Mouse (Mus musculus) lung, postnatal 10 days (tissue): ENCODE data around the gene Nxn.
"Not testable (repeated sequence)": the region's sequence is repeated elsewhere in the genome, so short reads cannot be mapped to it uniquely, and the experiment has no call there.

ENCODE experiments used
- DNase-seq: peaks from one replicate; pipeline ENCODE4 v3.0.0; 2021

Gene Nxn

DNA sequence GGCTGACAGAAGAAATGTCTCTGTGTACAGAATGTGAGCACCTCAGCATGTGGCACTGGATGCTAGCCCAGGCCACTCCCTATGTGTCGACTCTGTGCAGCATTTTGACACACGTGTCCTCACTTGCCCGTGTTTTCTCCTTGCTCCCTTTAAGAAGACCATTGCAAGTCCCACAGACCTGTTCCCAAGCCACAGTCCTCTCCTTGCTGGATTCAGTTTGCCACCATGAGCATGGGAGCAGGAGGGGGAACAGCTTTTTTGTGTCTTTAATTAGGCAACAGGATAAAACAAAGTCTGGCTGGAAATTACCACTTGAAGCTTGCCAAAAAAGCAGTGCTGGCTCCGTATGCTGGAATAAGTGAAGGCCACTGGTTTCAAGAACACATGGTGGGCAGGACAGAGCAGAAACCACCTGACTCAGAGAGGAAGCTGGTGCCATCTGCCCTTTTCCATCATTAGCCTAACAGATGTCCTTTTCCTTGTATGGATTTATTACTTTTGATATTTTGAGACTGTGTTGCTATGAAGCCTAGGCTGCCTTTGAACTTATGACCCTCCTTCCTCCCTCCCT, 143.4 kb downstream of the Nxn start:
- DNase-seq, result peak; percentile 27

DNA sequence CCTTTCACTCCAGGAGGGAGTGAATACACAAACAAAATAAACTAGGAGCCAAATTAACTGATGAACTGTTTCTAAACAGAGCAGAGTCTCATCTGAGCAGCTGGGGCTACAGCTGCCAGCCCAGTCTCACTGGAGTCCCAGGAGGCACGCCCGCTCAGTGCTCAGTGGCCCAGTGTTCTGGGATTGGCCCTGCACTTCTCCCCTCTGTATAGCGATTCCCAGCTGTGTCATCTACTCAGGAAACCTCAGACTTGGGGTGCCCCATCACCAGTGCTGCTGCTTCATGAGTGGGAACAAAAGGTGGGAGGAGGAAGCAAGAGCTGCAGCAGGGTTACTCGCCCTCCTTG, 145.0 kb downstream of the Nxn start:
- DNase-seq, result peak; percentile 41

DNA sequence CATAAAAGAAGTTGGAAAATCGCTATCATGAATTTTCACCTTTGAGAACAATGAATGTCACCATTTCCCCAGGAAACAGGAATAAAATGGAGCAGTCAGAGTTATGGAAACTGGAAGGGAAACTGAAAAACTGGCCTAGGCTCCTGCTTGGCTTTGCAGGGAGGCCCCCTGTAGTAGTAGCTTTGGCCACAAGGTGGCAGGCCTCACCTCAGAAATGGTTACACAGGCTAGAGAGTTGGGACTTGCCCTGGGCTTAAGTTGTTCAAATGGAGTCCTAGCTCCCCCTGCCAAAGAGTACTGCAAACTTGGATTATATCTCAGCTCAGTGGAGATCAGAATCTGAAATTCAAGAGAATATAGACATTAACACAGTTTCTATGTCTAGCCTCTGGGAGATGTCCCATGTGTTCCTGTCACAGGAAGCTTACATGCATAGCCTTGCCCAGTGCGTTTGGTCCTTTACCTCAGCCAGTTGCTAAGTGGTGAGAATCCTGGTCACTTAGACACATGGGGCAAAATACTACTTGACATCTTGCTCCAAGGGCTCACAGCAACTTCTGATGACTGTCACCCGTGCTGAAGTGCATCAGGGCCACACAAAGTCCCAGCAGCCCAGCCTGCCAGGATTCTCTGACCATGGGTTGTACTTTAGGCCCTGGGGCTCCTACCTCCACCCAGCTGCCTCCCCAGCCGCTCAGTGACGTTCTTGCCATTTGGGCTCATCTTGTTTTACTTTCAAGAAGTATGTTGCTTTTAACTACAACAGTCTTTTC, 145.6 kb downstream of the Nxn start:
- peak; percentile 93 for DNase-seq

DNA sequence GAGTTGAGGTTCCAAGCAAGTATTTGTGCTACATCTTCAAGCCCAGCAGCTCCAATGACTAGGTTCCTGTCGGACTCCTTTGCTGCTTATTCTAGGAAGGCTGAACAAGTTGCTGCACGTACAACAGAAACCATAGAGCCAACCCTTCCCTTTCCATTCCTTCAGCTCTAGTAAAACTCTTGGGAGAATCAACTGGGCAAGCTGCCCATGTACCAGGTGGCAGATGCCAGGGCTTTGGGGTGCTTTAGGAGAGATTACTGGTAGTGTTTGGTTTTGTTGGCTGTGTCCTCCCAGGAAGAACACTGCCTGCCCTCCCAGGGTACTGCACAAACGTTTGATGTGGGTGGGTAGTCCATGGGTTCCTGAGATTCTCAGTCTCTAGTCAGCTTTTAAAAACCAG, 146.9 kb downstream of the Nxn start:
- DNase-seq, result no peak

DNA sequence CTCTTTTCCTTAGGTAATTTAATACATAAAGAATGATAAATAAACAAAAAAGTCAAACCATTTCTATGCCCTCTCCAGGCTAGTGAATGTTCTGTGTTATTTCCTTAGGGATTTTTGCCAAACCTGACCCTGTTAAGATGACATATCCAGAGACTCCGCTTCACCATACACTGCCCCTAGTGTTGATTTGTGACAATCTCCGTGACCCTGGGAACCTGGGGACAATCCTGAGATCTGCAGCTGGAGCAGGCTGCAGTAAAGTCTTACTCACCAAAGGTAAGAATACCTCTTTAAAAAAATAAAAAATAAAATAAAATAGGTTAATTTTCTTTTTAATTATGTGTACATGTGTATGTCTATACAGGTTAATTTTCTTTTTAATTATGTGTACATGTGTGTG, 151.7 kb downstream of the Nxn start:
- DNase-seq, result no peak

DNA sequence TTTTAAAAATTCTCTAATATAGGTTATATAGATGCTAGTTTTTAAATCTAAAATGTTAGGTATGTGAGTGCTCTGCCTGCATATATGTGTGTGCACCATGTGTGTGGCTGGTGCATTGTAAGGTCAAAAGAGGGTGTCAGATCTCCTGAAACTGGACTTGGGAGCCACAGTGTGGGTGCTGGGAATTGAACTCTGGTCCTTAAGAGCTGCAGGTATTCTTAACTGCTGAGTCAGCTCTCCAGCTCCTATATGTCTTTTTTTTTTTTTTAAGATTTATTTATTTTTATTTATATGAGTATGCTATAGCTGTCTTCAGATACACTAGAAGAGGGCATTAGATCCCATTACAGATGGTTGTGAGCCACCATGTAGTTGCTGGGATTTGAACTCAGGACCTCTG, 152.5 kb downstream of the Nxn start:
- no peak for DNase-seq

DNA sequence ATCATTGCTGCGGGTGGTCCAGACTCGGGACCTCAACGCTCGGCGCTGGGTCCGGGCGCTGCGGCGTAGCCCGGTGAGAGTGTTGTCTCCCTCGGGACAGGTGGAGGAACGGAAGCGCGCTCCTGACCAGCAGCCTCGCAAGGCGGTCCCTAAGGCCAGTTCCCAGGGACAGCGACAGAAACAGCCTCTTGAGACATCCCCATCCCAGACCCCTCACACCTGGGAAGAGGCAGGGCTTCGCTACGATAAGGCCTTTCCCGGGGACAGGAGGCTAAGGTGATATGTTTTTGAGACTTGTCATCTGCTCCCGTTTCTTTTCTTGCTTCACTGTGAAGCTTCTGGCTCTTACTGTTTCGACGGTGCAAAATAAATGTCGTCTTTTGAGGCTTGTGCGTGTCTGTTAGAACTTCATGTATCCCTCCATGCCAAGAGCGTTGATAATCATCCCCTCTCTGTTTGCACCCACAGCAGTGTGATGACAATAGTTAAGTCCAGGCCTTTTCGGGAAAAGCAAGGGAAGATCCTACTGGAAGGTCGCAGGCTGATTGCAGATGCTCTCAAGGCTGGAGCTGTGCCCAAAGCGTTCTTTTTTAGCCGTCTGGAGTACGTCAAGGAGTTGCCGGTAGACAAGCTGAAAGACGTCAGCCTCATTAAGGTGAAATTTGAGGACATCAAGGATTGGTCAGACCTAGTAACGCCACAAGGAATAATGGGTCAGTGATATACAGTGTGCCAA, 155.0 kb downstream of the Nxn start:
- DNase-seq, result no peak

DNA sequence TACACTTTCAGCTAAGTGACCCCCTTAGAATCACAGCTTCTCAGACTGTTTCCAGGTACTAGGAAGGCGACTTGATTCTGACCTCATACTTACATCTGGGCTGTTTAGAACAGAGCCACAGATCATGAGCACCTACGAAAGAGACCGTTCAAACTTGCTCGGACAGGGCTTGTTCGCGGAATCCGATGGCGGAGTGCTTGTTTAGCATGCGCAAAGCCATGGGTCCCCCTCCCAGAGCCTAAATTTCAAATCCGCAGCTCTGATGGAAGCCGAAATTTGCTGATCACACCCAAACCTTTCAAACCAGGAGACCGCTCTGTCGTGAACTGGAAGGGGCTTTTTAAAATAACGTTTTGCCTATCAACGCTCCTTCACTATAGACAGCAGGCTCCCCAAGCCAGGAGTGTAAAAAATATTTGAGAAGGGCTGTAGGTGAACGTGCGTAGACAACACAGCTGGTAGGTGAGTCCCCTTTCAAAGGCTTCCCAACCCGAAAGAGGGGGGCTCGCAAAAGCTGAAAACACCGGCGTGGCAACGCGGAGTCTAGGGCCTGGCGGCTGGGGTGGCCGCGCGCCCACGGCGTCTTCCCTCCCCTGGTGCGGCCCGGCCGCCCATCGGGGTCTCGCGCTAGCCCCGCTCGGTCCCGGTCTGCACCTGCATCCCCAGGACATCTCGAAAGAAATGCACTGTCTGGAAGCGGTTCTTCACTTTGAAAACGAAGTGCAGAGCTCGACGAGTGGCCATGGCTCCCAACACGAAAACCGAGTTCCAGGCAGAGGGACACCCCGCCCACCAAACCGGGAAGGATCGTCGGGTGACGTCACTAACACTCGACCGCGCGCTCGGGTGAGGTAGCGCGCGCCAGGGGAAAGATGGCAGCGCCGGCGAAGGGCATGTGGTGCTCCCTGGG, 155.8 kb downstream of the Nxn start, which contains the start of the genes Mrm3 and Glod4:
Mrm3 (plus strand) TSS at position 815 of the 910 bp plus-strand sequence.
Glod4 (minus strand) TSS at position 825 of the 910 bp plus-strand sequence.
- peak; percentile 96 for DNase-seq

DNA sequence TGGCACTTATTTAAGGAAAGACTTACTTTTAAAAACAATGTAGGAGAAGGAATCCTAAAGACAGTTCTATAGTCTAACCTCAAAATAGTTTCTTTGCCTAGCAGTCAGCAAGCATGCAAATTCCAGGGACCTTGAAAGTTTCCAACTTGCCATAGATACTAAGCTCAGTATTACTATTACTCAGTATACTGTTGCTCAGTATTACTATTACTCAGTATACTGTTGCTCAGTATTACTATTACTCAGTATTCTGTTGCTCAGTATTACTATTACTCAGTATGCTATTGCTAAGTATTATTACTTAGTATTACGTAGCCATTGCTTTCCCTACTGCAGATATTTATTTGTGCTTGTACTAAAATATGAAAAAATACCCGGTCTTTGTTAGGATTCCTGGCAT, 159.2 kb downstream of the Nxn start:
- no peak for DNase-seq

DNA sequence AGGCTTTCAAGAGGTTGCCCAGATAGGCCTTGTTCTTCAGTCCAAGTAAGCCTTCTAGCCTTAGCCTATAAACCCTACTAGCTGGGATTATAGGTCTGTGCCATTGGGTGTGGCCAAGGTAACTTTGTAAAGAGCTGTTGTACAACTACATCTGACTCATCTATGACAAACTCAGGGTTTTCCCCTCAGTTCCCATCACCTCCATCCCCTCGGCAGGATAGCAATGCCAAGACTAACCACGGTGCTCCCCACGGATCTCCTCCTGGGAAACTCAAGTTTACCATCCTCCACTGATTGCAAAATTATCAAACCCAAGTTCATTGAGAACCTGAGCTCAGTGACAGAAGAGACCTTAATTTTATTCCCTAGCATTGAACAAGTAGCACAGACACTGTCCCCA, 162.8 kb downstream of the Nxn start:
- DNase-seq, result no peak

DNA sequence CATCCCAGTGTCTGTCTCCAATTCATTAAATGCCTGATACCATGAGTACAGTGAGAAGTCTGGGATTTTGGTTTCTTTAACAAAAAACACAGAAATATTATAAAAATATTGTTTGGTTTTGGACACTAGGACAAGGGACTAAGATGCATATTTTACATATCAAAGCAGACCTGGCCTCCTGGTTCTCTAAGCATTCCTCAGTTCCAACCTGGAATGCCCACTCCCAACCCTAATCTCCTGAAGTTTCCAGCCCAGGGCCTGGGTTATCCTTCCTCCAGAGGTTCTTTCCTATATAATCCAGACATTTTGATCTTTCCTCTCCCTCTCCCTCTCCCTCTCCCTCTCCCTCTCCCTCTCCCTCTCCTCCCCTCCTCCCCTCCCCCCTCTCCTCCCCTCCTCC, 173.9 kb downstream of the Nxn start:
- no peak for DNase-seq

DNA sequence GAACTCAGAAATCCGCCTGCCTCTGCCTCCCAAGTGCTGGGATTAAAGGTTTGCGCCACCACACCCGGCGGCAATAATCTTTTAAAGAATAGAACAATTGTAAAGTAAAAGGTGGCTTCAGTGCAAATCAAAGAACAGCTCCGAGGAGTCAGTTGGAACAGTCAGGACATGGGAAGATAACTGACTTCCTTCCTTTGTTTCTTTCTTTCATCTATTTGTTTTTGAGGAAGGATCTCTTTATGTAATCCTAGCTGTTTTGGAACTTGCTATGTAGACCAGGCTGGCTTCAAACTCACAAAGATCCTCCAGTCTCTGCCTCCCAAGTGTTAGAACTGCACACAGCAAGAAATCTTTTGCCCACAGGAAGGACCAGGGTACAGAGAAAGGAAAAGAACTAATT, 174.3 kb downstream of the Nxn start:
- no peak for DNase-seq

DNA sequence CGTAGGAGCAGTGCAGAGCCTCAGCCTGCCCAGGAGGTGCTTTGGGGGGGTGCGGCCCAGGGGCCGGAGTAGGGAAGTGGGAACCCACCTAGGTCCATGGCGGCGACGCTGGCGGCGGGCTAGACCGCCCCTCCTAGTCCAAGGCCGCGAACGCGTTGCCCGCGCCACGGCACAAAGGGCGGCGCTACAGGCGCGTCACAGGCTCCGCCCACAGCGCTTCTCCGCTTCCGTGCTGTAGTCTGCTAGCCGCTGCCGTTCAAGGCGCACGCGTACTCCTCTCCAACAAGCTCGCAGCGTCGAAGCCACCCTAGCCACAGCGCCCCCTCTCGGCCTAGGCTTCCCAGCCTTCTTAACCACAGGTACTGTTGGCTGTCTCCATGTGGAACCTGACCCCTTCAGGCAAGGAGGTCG, 181.5 kb downstream of the Nxn start, which contains the start of the genes Dbil5 and Gemin4:
Dbil5 (plus strand) TSS at position 219 of the 411 bp plus-strand sequence.
Gemin4 (minus strand) TSS at position 275 of the 411 bp plus-strand sequence.
- peak; percentile 98 for DNase-seq

DNA sequence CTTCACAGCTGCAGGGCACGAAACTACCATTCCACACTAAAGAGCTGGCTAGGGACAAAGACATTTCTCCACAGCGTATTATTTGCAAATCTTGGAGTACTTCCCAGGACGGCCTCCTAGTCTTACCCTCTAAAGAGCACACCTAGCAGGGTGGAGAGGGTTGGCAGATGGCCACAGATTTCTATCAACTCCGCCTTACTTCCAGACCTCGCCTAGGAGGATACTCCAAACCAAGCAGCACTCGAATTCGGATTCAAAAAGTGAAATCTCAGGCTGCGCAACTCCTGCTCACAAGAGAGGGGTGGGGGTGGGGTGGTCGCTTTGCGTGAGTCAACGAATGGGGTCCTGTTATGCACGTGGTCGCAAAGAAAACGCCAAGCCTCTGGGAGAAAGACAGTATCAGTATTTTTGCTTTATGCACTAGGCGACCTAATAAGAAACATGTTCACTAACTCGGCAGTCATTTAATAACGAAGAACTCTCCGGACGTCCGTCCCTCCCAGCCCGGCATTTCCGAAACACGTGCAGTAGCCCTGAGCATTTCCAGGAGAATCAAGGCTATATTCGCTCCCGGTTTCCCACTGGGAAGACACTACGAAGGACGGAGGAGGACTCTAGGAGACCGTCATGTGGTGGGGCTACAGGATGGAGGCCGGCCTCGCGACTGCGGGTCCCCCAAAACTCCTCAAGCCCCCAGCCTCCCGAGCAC, 182.1 kb downstream of the Nxn start:
- peak; percentile 82 for DNase-seq

DNA sequence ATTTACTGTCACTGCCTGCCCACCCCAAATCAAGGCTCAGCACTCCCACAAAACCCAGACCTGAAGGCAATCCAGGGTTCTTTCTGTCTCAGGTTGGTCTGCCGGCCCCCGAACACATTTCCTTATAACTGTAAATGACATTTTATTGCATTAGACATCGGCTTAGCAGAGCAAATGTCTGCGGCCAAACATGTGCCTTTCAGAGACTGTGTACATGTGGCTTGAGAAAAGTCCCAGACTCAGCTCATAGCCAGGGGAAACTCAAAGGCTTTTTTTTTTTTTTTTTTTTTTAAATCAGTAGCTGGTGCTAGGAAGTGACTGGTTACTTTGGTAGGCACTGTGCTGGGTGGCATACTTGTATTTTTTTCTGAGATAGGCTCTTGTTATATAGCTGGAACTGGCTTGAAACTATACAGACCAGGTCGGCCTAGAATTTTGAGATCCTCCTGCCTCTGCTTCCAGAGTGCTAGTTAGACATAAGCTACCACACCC, 182.8 kb downstream of the Nxn start:
- DNase-seq, result no peak

DNA sequence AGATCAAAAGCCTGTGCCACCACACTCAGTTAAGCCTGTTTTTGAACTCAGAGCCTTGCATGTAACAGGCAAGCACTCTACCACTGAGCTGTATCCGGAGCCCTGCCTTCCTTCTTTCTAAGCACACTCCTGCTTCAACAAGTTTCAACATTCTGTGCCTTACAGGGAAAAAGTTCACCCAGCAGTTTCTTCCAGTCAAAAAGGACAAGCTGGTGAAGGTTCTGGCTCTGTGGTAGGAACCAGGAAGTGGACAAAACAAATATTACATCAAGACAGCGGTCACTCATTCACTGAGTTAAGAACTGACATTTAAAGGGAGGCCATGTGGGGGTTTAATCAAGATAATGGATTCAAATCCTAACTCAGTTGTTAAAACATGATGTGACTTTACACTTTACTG, 183.9 kb downstream of the Nxn start:
- DNase-seq, result no peak

DNA sequence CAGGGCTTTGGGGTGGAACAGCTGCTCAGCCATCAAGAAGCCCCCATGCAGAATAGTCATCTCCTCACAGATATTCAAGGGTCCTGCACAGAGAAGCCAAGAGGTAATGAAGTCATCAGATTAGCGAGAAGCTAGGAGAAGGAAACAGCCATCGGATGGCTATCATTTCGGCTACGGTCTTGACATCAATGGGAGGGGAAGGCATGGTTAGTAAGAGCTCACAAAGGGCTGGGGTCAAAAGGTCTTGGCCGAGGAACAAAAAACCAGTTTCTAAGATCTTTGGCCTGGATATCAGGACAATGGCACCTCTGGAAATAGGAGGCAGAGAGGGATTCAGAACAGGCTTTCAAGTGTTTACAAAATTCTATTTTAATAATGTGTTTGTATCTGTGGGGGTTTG, 185.1 kb downstream of the Nxn start:
- DNase-seq, result no peak

DNA sequence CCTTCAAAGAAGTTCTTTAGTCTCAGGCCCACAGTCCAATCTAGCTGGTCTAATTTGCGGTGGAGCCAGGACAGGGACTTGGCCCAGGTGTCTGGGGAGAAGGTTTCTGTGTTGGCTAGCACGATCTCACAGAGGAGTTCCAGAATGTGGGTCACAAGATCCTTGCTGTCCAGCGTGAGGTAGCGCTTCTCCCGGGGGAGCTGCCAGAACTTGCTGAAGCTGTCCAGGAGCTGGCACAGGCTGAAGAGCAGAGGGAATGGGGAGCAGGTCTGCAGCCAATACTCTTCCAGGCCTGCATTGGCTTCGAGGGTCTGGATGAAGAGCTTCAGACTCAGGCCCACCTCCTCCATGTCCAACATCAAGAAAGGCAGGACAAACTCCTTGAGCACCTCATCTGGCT, 187.3 kb downstream of the Nxn start:
- DNase-seq, result not testable (repeated sequence)

DNA sequence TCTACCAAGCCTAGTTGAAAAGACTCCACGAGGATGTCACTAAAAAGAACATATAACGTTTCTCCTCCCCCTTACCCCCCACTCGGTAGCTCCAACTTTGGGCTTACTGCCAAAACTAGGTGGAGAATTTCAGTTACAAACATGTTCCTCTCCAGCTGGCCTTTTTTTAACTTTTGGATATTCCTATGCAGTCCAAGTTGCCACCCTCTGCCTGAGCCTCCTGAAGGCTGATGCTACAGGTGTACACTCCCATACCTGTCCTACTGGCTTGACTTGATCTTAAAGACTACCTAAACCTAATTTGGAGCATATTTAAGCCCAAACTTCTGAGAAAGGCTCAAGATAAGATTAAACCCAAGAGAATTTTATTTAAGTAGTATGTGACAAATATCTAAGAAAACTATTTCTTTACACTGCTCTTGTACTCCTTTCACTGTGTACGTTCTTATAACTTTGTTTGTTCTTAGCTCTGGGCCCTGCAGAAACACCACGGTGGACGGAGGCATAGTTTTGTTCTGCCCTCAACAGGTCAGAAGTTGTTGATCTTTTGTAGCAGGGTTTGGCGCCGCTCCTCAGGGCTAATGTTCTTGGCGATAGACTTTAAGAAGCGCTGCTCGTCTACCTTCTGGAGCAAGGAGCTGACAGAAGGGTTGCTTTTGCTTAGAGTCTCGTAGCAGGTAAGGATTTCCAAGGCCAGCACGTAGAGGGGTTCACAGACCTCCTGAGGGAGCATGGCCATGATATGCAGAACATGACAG, 188.5 kb downstream of the Nxn start:
- DNase-seq, result no peak
